Mouse (Mus musculus) heart, adult 9 months (tissue): ENCODE results near the gene Arvcf.

Experiments
- DNase-seq, 2 experiments: peaks; one replicate each; pipeline ENCODE4 v3.0.0; 2022; ENCODE audit warnings: low spot score in 2 of 2

Arvcf gene

GRCm38 (mm10) chr16:18347931-18348600 lies at the start of gene Arvcf, which contains the start of gene Tango2:
Arvcf (plus strand) TSS chr16:18348182.
Tango2 (minus strand) TSS chr16:18348103.
- DNase-seq: peak; percentile 89 to 90

GRCm38 (mm10) chr16:18308159-18308558 lies 39.8 kb upstream of the Arvcf start:
- DNase-seq: no peak

GRCm38 (mm10) chr16:18318992-18319391 lies 29.0 kb upstream of the Arvcf start:
- DNase-seq: no peak

GRCm38 (mm10) chr16:18321443-18321842 lies 26.5 kb upstream of the Arvcf start:
- no peak for DNase-seq

- no peak for DNase-seq
Observed at GRCm38 (mm10) chr16:18323460-18323859, 24.5 kb upstream of the Arvcf start.

- no peak for DNase-seq
Observed at GRCm38 (mm10) chr16:18324031-18324430, 24.0 kb upstream of the Arvcf start.

GRCm38 (mm10) chr16:18325741-18326140 lies 22.2 kb upstream of the Arvcf start:
- DNase-seq: no peak

GRCm38 (mm10) chr16:18327936-18328335 lies 20.0 kb upstream of the Arvcf start:
- no peak for DNase-seq

GRCm38 (mm10) chr16:18328524-18328923 lies 19.5 kb upstream of the Arvcf start:
- DNase-seq: no peak

GRCm38 (mm10) chr16:18333976-18334375 lies 14.0 kb upstream of the Arvcf start:
- peak; percentile 33 to 49 for DNase-seq

- DNase-seq: peak; percentile 34 to 51
Observed at GRCm38 (mm10) chr16:18335981-18336380, 12.0 kb upstream of the Arvcf start.

GRCm38 (mm10) chr16:18337261-18337660 lies 10.7 kb upstream of the Arvcf start:
- no peak for DNase-seq

- DNase-seq: peak; percentile 65 to 66
Observed at GRCm38 (mm10) chr16:18339866-18340265, 8.1 kb upstream of the Arvcf start.

- DNase-seq: no peak
Observed at GRCm38 (mm10) chr16:18341605-18342004, 6.4 kb upstream of the Arvcf start.

GRCm38 (mm10) chr16:18342076-18342475 lies 5.9 kb upstream of the Arvcf start:
- no peak for DNase-seq

GRCm38 (mm10) chr16:18342650-18343570 lies 5.1 kb upstream of the Arvcf start:
- DNase-seq: peak; percentile 22 to 34

- DNase-seq: peak; percentile 96 to 97
Observed at GRCm38 (mm10) chr16:18343778-18344177, 4.2 kb upstream of the Arvcf start.

GRCm38 (mm10) chr16:18345243-18345642 lies 2.7 kb upstream of the Arvcf start:
- DNase-seq: peak; percentile 72 to 86

GRCm38 (mm10) chr16:18348601-18349175 lies 706 bp downstream of the Arvcf start:
- DNase-seq: peak in 1 of 2 experiments; percentile 27

- no peak for DNase-seq
Observed at GRCm38 (mm10) chr16:18349761-18350325, 1.9 kb downstream of the Arvcf start.

GRCm38 (mm10) chr16:18351313-18352055 lies 3.5 kb downstream of the Arvcf start:
- no peak for DNase-seq
